ENCODE assay signal across 17 mouse cellular contexts in genomic region chr17:86779191-86780130, GRCm38 (mm10). TPM values are rescaled to one million over a fixed set of nuclear protein-coding genes. Genes with fewer than 3 reads are reported as not detected.
DNase-seq lines count a peak whose midpoint lies in the region; ATAC-seq and TF ChIP-seq lines count a peak whose summit lies in the region.
"Had no signal": no experiment of that assay in that cellular context is flagged by ENCODE, and none has a peak within 500 bp of the region (broad histone marks: within the 10 kb centered on the region; RNA-seq: fewer than 3 reads in every experiment).

No protein-coding gene starts in this region.

- no peak for TF ChIP-seq RAD21 in MEL (IDR thresholded peaks at IDR 0.05; ENCODE audit: low read depth, low read length)

- WGBS in forebrain, postnatal 0 days = 61% methylated on average over 15 of the region's 15 CpGs
- WGBS in forebrain, embryonic 14.5 days = 68% methylated on average over 15 of the region's 15 CpGs
- 47% methylated on average over 15 of the region's 15 CpGs for WGBS in lung, embryonic 15.5 days

- H3K9ac ChIP-seq in forebrain, postnatal 0 days = no peak overlapping the region
- H3K9ac ChIP-seq in forebrain, embryonic 14.5 days (ENCODE audit: low read length) = no peak overlapping the region
- no peak overlapping the region for H3K9ac ChIP-seq in lung, embryonic 15.5 days
- no peak overlapping the region for H3K9ac ChIP-seq in MEL (ENCODE audit: control insufficient read depth, low read depth, low read length, poor library complexity, severe bottlenecking)
- H3K9ac ChIP-seq: hindbrain, embryonic 14.5 days; liver, embryonic 13.5 days; midbrain, embryonic 13.5 days; neural tube, embryonic 13.5 days; stomach, embryonic 15.5 days had no signal

- no peak; the same call in 1 of the 2 replicates for ATAC-seq in forebrain, postnatal 0 days
- ATAC-seq in forebrain, embryonic 14.5 days = no peak
- no peak for ATAC-seq in lung, embryonic 15.5 days (ENCODE audit: borderline replicate concordance, extremely low read depth, low FRiP score, low TSS enrichment)
- ATAC-seq: midbrain, embryonic 13.5 days; Patski had no signal

- DNase-seq in forebrain, postnatal 0 days = no peak
- DNase-seq in forebrain, embryonic 14.5 days (ENCODE audit: low spot score) = no peak
- no peak for DNase-seq in lung, adult 18-20 months
- peak; percentile 9 for DNase-seq in MEL (ENCODE audit: low read depth, low spot score)
- DNase-seq in natural killer cell, adult 2 months (ENCODE audit: low spot score in 2 of 2) = peak; percentile 32 to 34
- DNase-seq in spleen, postnatal 4 days (ENCODE audit: low spot score in 2 of 2) = no peak
- no peak for DNase-seq in left cerebral cortex, adult 11 months (ENCODE audit: low spot score)
- DNase-seq: adrenal gland, postnatal 14 days; kidney, postnatal 10 days; liver, embryonic 13.5 days; right cerebral cortex, postnatal 14 days had no signal

- no peak for TF ChIP-seq POLR2A in MEL (IDR thresholded peaks at IDR 0.05; ENCODE audit: control insufficient read depth in 1 of 2, insufficient read depth in 1 of 2, low read depth in 1 of 2, low read length in 2 of 2, poor library complexity in 1 of 2)

- H3K27ac ChIP-seq in forebrain, postnatal 0 days (ENCODE audit: low read depth, low read length) = no peak overlapping the region
- no peak overlapping the region for H3K27ac ChIP-seq in forebrain, embryonic 14.5 days (ENCODE audit: low read depth, low read length)
- H3K27ac ChIP-seq in lung, embryonic 15.5 days = 0 out of 2 replicates have a peak overlapping the region, but pooled peaks have one; percentile 3
- no peak overlapping the region for H3K27ac ChIP-seq in MEL (ENCODE audit: control insufficient read depth, low read depth, low read length)
- H3K27ac ChIP-seq: hindbrain, embryonic 14.5 days; liver, embryonic 13.5 days; midbrain, embryonic 13.5 days; neural tube, embryonic 13.5 days; stomach, embryonic 15.5 days had no signal

- no peaks in the 10 kb centered on the region for H3K27me3 ChIP-seq in forebrain, postnatal 0 days (ENCODE audit: insufficient read depth, low read length)
- no peaks in the 10 kb centered on the region for H3K27me3 ChIP-seq in forebrain, embryonic 14.5 days (replicated peaks; ENCODE audit: control insufficient read depth, insufficient read depth, low read length)
- no peaks in the 10 kb centered on the region for H3K27me3 ChIP-seq in lung, embryonic 15.5 days
- peaks cover 0 to 3% of the 10 kb centered on the region in 2 experiments; a peak in 2 of 4 replicates for H3K27me3 ChIP-seq in MEL (ENCODE audit: control insufficient read depth in 1 of 2, insufficient read depth in 2 of 2, low read length in 2 of 2)
- H3K27me3 ChIP-seq: liver, embryonic 13.5 days; midbrain, embryonic 13.5 days; neural tube, embryonic 13.5 days; Patski; stomach, embryonic 15.5 days had no signal

- peak; percentile 19; the same call in 1 of the 2 replicates for TF ChIP-seq CTCF in forebrain, postnatal 0 days (IDR thresholded peaks at IDR 0.05; ENCODE audit: low read depth)
- no peak for TF ChIP-seq CTCF in MEL (IDR thresholded peaks at IDR 0.05 in 2 of 3, conservative IDR thresholded peaks at IDR 0.05 in 1 of 3; ENCODE audit: control insufficient read depth in 1 of 3, insufficient read depth in 1 of 3, low read depth in 2 of 3, low read length in 3 of 3, poor library complexity in 1 of 3, severe bottlenecking in 1 of 3)

- no peak overlapping the region for H3K4me2 ChIP-seq in forebrain, postnatal 0 days (ENCODE audit: low read depth)
- H3K4me2 ChIP-seq in forebrain, embryonic 14.5 days (ENCODE audit: low read length) = no peak overlapping the region
- H3K4me2 ChIP-seq in lung, embryonic 15.5 days = no peak overlapping the region
- H3K4me2 ChIP-seq: hindbrain, embryonic 14.5 days; liver, embryonic 13.5 days; midbrain, embryonic 13.5 days; neural tube, embryonic 13.5 days; stomach, embryonic 15.5 days had no signal

- H3K9me3 ChIP-seq in forebrain, postnatal 0 days (ENCODE audit: low read length) = no peaks in the 10 kb centered on the region
- no peaks in the 10 kb centered on the region for H3K9me3 ChIP-seq in forebrain, embryonic 14.5 days (replicated peaks; ENCODE audit: control insufficient read depth, low read length)
- no peaks in the 10 kb centered on the region for H3K9me3 ChIP-seq in lung, embryonic 15.5 days
- H3K9me3 ChIP-seq in MEL (replicated peaks; ENCODE audit: insufficient read depth, low read length) = no peaks in the 10 kb centered on the region
- H3K9me3 ChIP-seq: liver, embryonic 13.5 days; midbrain, embryonic 13.5 days; neural tube, embryonic 13.5 days; stomach, embryonic 15.5 days had no signal

- H3K4me3 ChIP-seq in forebrain, postnatal 0 days (ENCODE audit: low read depth, low read length) = no peak overlapping the region
- H3K4me3 ChIP-seq in forebrain, embryonic 14.5 days (ENCODE audit: low read depth, low read length) = no peak overlapping the region
- H3K4me3 ChIP-seq in lung, embryonic 15.5 days = no peak overlapping the region
- H3K4me3 ChIP-seq in MEL (ENCODE audit: control insufficient read depth in 1 of 2, insufficient read depth in 1 of 2, low read depth in 2 of 2, low read length in 2 of 2) = no peak overlapping the region
- H3K4me3 ChIP-seq: liver, embryonic 13.5 days; midbrain, embryonic 13.5 days; neural tube, embryonic 13.5 days; stomach, embryonic 15.5 days had no signal

- H3K36me3 ChIP-seq in forebrain, postnatal 0 days (ENCODE audit: insufficient read depth) = no peaks in the 10 kb centered on the region
- no peaks in the 10 kb centered on the region for H3K36me3 ChIP-seq in forebrain, embryonic 14.5 days (ENCODE audit: control insufficient read depth, insufficient read depth, low read length)
- no peaks in the 10 kb centered on the region for H3K36me3 ChIP-seq in lung, embryonic 15.5 days
- H3K36me3 ChIP-seq in MEL (ENCODE audit: control insufficient read depth in 1 of 2, insufficient read depth in 2 of 2, low read length in 2 of 2) = no peaks in the 10 kb centered on the region
- H3K36me3 ChIP-seq: liver, embryonic 13.5 days; midbrain, embryonic 13.5 days; neural tube, embryonic 13.5 days; stomach, embryonic 15.5 days had no signal

- H3K4me1 ChIP-seq in forebrain, postnatal 0 days (ENCODE audit: insufficient read depth) = no peaks in the 10 kb centered on the region
- H3K4me1 ChIP-seq in forebrain, embryonic 14.5 days (ENCODE audit: control insufficient read depth, insufficient read depth, low read length) = 0 out of 2 replicates have a peak, but pooled peaks cover 3% of the 10 kb centered on the region
- H3K4me1 ChIP-seq in lung, embryonic 15.5 days = peaks cover 33% of the 10 kb centered on the region
- no peaks in the 10 kb centered on the region; a peak in 1 of 4 replicates for H3K4me1 ChIP-seq in MEL (ENCODE audit: control insufficient read depth in 1 of 2, insufficient read depth in 2 of 2, low read length in 2 of 2)
- H3K4me1 ChIP-seq: stomach, embryonic 15.5 days had no signal

- no peaks in the 10 kb centered on the region for H3K79me2 ChIP-seq in MEL (ENCODE audit: control insufficient read depth, insufficient read depth, low read length, poor library complexity)

- TF ChIP-seq EP300 in MEL (IDR thresholded peaks at IDR 0.05; ENCODE audit: low read depth in 1 of 2, low read length in 2 of 2) = 0 out of 4 replicates have a peak, but pooled peaks of 1 of the 2 experiments have one; percentile 11

TF ChIP-seq in MEL, 35 proteins besides CTCF, POLR2A, EP300 and RAD21:
- TF ChIP-seq TCF12 (IDR thresholded peaks at IDR 0.05; ENCODE audit: low read depth, low read length) = peak; percentile 20; the same call in 1 of the 2 replicates
- TF ChIP-seq MEF2A (IDR thresholded peaks at IDR 0.05; ENCODE audit: extremely low read depth, insufficient replicate concordance, low read depth, low read length, poor library complexity, severe bottlenecking) = no peak

RNA-seq across cellular contexts. Expression of gene Epas1, which starts 26.0 kb away (rescaled TPM):
- 8.7 and 14.3 TPM in 2 replicates for total RNA-seq in forebrain, postnatal 0 days (2014; rRNA removed)
- 4.7 and 6.3 TPM in 2 replicates for polyA plus RNA-seq in forebrain, postnatal 0 days (2015; fragmentation: Nextera tagmentation; extraction: Ambion mirVana)
- 6.1 and 6.4 TPM in 2 replicates for polyA plus RNA-seq in forebrain, embryonic 14.5 days (2014; fragmentation: Nextera tagmentation; extraction: Ambion mirVana)
- polyA plus RNA-seq in lung, embryonic 15.5 days (2015; fragmentation: Nextera tagmentation; extraction: Ambion mirVana) = 8.8 and 10.1 TPM in 2 replicates
- total RNA-seq in MEL (2012; rRNA removed) = not detected in 2 replicates
- polyA plus RNA-seq in MEL (2012; ENCODE audit: insufficient read depth in 1 of 2, insufficient read length in 2 of 2, low read depth in 1 of 2, low replicate concordance in 2 of 2, missing spikeins in 1 of 2) = not detected

Comparison
In these comparisons a context has a peak if more than half of its experiments do, and no peak if none do; other contexts are left out.
1. DNase-seq: peak in MEL (single experiment) and natural killer cell, adult 2 months (2 of 2); none in forebrain, postnatal 0 days (single experiment), forebrain, embryonic 14.5 days (single experiment), lung, adult 18-20 months (0 of 2), spleen, postnatal 4 days (0 of 2) and left cerebral cortex, adult 11 months (single experiment).